Mouse (Mus musculus): ENCODE measurements around the gene Naa20. TPM values are rescaled to one million over a fixed set of nuclear protein-coding genes. Genes with fewer than 3 reads are reported as not detected.

The Naa20 gene
- polyA plus RNA-seq, 1 experiment from 2014 or later = 50.3 TPM

- no peak overlapping the region for H3K27ac ChIP-seq (replicated peaks)
- peaks cover 89% of the 10 kb centered on the region for H3K36me3 ChIP-seq (replicated peaks)
- H3K9me3 ChIP-seq (replicated peaks) = no peaks in the 10 kb centered on the region
- no peak overlapping the region for H3K4me2 ChIP-seq
- H3K4me3 ChIP-seq (replicated peaks) = no peak overlapping the region
- H3K9ac ChIP-seq = no peak overlapping the region
- 82% methylated on average over 8 of the region's 8 CpGs for WGBS (ENCODE audit: insufficient replicate concordance)
- H3K27me3 ChIP-seq = no peaks in the 10 kb centered on the region
- H3K4me1 ChIP-seq (replicated peaks) = no peaks in the 10 kb centered on the region
- ATAC-seq (ENCODE audit: insufficient read depth) = no peak
Measured at GRCm38 (mm10) chr2:145920941-145921650, 19.2 kb downstream of the Naa20 start.

- H3K9ac ChIP-seq = peak within 1 kb of the TSS; percentile 79
- WGBS (ENCODE audit: insufficient replicate concordance) = under 1% methylated on average over 61 of the region's 61 CpGs
- H3K4me1 ChIP-seq (replicated peaks) = peaks cover 17% of the 10 kb centered on the region
- H3K4me2 ChIP-seq = peak within 1 kb of the TSS; percentile 92
- no peaks in the 10 kb centered on the region for H3K9me3 ChIP-seq (replicated peaks)
- H3K4me3 ChIP-seq (replicated peaks) = peak within 1 kb of the TSS; percentile 93
- peaks cover 11% of the 10 kb centered on the region; the same call in 1 of the 2 replicates for H3K27me3 ChIP-seq
- peak within 1 kb of the TSS; percentile 68 for H3K27ac ChIP-seq (replicated peaks)
- peaks cover 28% of the 10 kb centered on the region for H3K36me3 ChIP-seq (replicated peaks)
- ATAC-seq (ENCODE audit: insufficient read depth) = peak; percentile 97
Measured at GRCm38 (mm10) chr2:145934339-145935231, 32.7 kb downstream of the Naa20 start, which contains the start of the genes Cfap61 and Crnkl1. TSS of gene Cfap61 (plus strand) at chr2:145934784. TSS of gene Crnkl1 (minus strand) at chr2:145935014.

GRCm38 (mm10) chr2:145936975-145937374 lies 35.1 kb downstream of the Naa20 start:
- no peak overlapping the region for H3K9ac ChIP-seq
- H3K27ac ChIP-seq (replicated peaks) = no peak overlapping the region
- no peak overlapping the region for H3K4me2 ChIP-seq
- peaks cover 17% of the 10 kb centered on the region for H3K4me1 ChIP-seq (replicated peaks)
- no peaks in the 10 kb centered on the region for H3K9me3 ChIP-seq (replicated peaks)
- H3K4me3 ChIP-seq (replicated peaks) = no peak overlapping the region
- 60% methylated on average over 8 of the region's 8 CpGs for WGBS (ENCODE audit: insufficient replicate concordance)
- H3K27me3 ChIP-seq = peaks cover 11% of the 10 kb centered on the region; the same call in 1 of the 2 replicates
- H3K36me3 ChIP-seq (replicated peaks) = peaks cover 7% of the 10 kb centered on the region
- ATAC-seq (ENCODE audit: insufficient read depth) = no peak

GRCm38 (mm10) chr2:145941403-145941802 lies 39.5 kb downstream of the Naa20 start:
- Histone ChIP-seq H3K9me3 (replicated peaks) (no peaks in the 10 kb centered on the region), H3K4me1 (replicated peaks) (no peaks in the 10 kb centered on the region), H3K4me3 (replicated peaks) (no peak overlapping the region), H3K4me2 (no peak overlapping the region), H3K36me3 (replicated peaks) (no peaks in the 10 kb centered on the region), H3K27me3 (peaks cover 11% of the 10 kb centered on the region; the same call in 1 of the 2 replicates), H3K9ac (no peak overlapping the region), H3K27ac (replicated peaks) (no peak overlapping the region)
- ATAC-seq (ENCODE audit: insufficient read depth) = no peak
- 31% methylated on average over 3 of the region's 3 CpGs for WGBS (ENCODE audit: insufficient replicate concordance)

- WGBS (ENCODE audit: insufficient replicate concordance) = 62% methylated on average over 3 of the region's 3 CpGs
- Histone ChIP-seq H3K36me3 (replicated peaks) (no peaks in the 10 kb centered on the region), H3K27ac (replicated peaks) (no peak overlapping the region), H3K27me3 (no peaks in the 10 kb centered on the region), H3K9ac (no peak overlapping the region), H3K4me1 (replicated peaks) (no peaks in the 10 kb centered on the region), H3K9me3 (replicated peaks) (no peaks in the 10 kb centered on the region), H3K4me2 (no peak overlapping the region), H3K4me3 (replicated peaks) (no peak overlapping the region)
- no peak for ATAC-seq (ENCODE audit: insufficient read depth)
Measured at GRCm38 (mm10) chr2:145944286-145944685, 42.4 kb downstream of the Naa20 start.

GRCm38 (mm10) chr2:145948402-145948954 lies 46.6 kb downstream of the Naa20 start:
- Histone ChIP-seq H3K27ac (replicated peaks) (no peak overlapping the region), H3K4me3 (replicated peaks) (no peak overlapping the region), H3K4me1 (replicated peaks) (no peaks in the 10 kb centered on the region), H3K9me3 (replicated peaks) (no peaks in the 10 kb centered on the region), H3K9ac (no peak overlapping the region), H3K27me3 (no peaks in the 10 kb centered on the region), H3K4me2 (no peak overlapping the region), H3K36me3 (replicated peaks) (no peaks in the 10 kb centered on the region)
- ATAC-seq (ENCODE audit: insufficient read depth) = no peak
- WGBS (ENCODE audit: insufficient replicate concordance) = 65% methylated on average over 7 of the region's 7 CpGs

- H3K27ac ChIP-seq (replicated peaks) = no peak overlapping the region
- H3K4me2 ChIP-seq = no peak overlapping the region
- WGBS (ENCODE audit: insufficient replicate concordance) = 59% methylated on average over 11 of the region's 11 CpGs
- no peak for ATAC-seq (ENCODE audit: insufficient read depth)
- no peaks in the 10 kb centered on the region for H3K27me3 ChIP-seq
- no peaks in the 10 kb centered on the region for H3K9me3 ChIP-seq (replicated peaks)
- H3K4me3 ChIP-seq (replicated peaks) = no peak overlapping the region
- H3K4me1 ChIP-seq (replicated peaks) = no peaks in the 10 kb centered on the region
- no peak overlapping the region for H3K9ac ChIP-seq
- no peaks in the 10 kb centered on the region for H3K36me3 ChIP-seq (replicated peaks)
Measured at GRCm38 (mm10) chr2:145949475-145950068, 47.7 kb downstream of the Naa20 start.

- H3K9ac ChIP-seq = no peak overlapping the region
- no peaks in the 10 kb centered on the region for H3K9me3 ChIP-seq (replicated peaks)
- no peaks in the 10 kb centered on the region for H3K36me3 ChIP-seq (replicated peaks)
- H3K4me2 ChIP-seq = no peak overlapping the region
- H3K27me3 ChIP-seq = no peaks in the 10 kb centered on the region
- no peak overlapping the region for H3K4me3 ChIP-seq (replicated peaks)
- ATAC-seq (ENCODE audit: insufficient read depth) = no peak
- H3K4me1 ChIP-seq (replicated peaks) = no peaks in the 10 kb centered on the region
- WGBS (ENCODE audit: insufficient replicate concordance) = 54% methylated on average over 10 of the region's 10 CpGs
- no peak overlapping the region for H3K27ac ChIP-seq (replicated peaks)
Measured at GRCm38 (mm10) chr2:145950239-145950638, 48.3 kb downstream of the Naa20 start.

GRCm38 (mm10) chr2:145952726-145953125 lies 50.8 kb downstream of the Naa20 start:
- Histone ChIP-seq H3K36me3 (replicated peaks) (no peaks in the 10 kb centered on the region), H3K4me3 (replicated peaks) (no peak overlapping the region), H3K9me3 (replicated peaks) (no peaks in the 10 kb centered on the region), H3K9ac (no peak overlapping the region), H3K27me3 (no peaks in the 10 kb centered on the region), H3K4me2 (no peak overlapping the region), H3K4me1 (replicated peaks) (no peaks in the 10 kb centered on the region), H3K27ac (replicated peaks) (no peak overlapping the region)
- WGBS (ENCODE audit: insufficient replicate concordance) = 60% methylated on average over 5 of the region's 5 CpGs
- no peak for ATAC-seq (ENCODE audit: insufficient read depth)

GRCm38 (mm10) chr2:145955844-145956243 lies 53.9 kb downstream of the Naa20 start:
- H3K9me3 ChIP-seq (replicated peaks) = no peaks in the 10 kb centered on the region
- no peak overlapping the region for H3K27ac ChIP-seq (replicated peaks)
- no peak overlapping the region for H3K4me3 ChIP-seq (replicated peaks)
- no peak overlapping the region for H3K9ac ChIP-seq
- H3K4me2 ChIP-seq = no peak overlapping the region
- no peaks in the 10 kb centered on the region for H3K27me3 ChIP-seq
- no peaks in the 10 kb centered on the region for H3K4me1 ChIP-seq (replicated peaks)
- no peaks in the 10 kb centered on the region for H3K36me3 ChIP-seq (replicated peaks)
- no peak for ATAC-seq (ENCODE audit: insufficient read depth)
- 68% methylated on average over 10 of the region's 10 CpGs for WGBS (ENCODE audit: insufficient replicate concordance)

- H3K27ac ChIP-seq (replicated peaks) = no peak overlapping the region
- no peak overlapping the region for H3K4me3 ChIP-seq (replicated peaks)
- H3K9ac ChIP-seq = no peak overlapping the region
- no peaks in the 10 kb centered on the region for H3K27me3 ChIP-seq
- ATAC-seq (ENCODE audit: insufficient read depth) = no peak
- no peaks in the 10 kb centered on the region for H3K9me3 ChIP-seq (replicated peaks)
- no peak overlapping the region for H3K4me2 ChIP-seq
- no peaks in the 10 kb centered on the region for H3K4me1 ChIP-seq (replicated peaks)
- H3K36me3 ChIP-seq (replicated peaks) = no peaks in the 10 kb centered on the region
- 51% methylated on average over 5 of the region's 5 CpGs for WGBS (ENCODE audit: insufficient replicate concordance)
Measured at GRCm38 (mm10) chr2:145956318-145956717, 54.4 kb downstream of the Naa20 start.

Data from liver, embryonic 15.5 days (tissue).